Mouse (Mus musculus): ENCODE results near the gene Jak2.

- TF ChIP-seq CTCF (IDR thresholded peaks at IDR 0.05) (no peak), POLR2A (IDR thresholded peaks at IDR 0.05; ENCODE audit: insufficient read depth, low read depth, low read length) (no peak)
Measured at GRCm38 (mm10) chr19:29205267-29205666, 46.4 kb upstream of the Jak2 start.
